Mouse (Mus musculus) mesoderm, embryonic 11.5 days (tissue): ENCODE measurements at regions not wholly inside any gene's neighbourhood (a gene's known extent, or its start where the extent isn't known, plus 50 kb on each side); places are given as distances from the start of the nearest gene placed in this dataset.
"Not testable (repeated sequence)": the region's sequence is repeated elsewhere in the genome, so short reads cannot be mapped to it uniquely, and the experiment has no call there.

Experiments used
- DNase-seq: peaks from one replicate; pipeline ENCODE4 v3.0.0-alpha.2; 2012; ENCODE audit warnings: low read depth, low spot score

- DNase-seq: not testable (repeated sequence)
Observed at GRCm38 (mm10) chr17:10150403-10150689, 169.3 kb downstream of the Qk start.

GRCm38 (mm10) chr17:10149682-10150402 is 169.8 kb downstream of the Qk start:
- DNase-seq: no peak

- DNase-seq: no peak
Observed at GRCm38 (mm10) chr17:10147106-10147505, 172.5 kb downstream of the Qk start.

GRCm38 (mm10) chr17:10146576-10146975 is 173.1 kb downstream of the Qk start:
- DNase-seq: no peak

GRCm38 (mm10) chr17:10138847-10139246 is 180.8 kb downstream of the Qk start:
- no peak for DNase-seq

GRCm38 (mm10) chr17:10138374-10138773 is 181.3 kb downstream of the Qk start:
- DNase-seq: no peak

GRCm38 (mm10) chr17:10135111-10135510 is 184.5 kb downstream of the Qk start:
- peak; percentile 49 for DNase-seq

GRCm38 (mm10) chr17:10128591-10128990 is 191.1 kb downstream of the Qk start:
- DNase-seq: no peak

DNA sequence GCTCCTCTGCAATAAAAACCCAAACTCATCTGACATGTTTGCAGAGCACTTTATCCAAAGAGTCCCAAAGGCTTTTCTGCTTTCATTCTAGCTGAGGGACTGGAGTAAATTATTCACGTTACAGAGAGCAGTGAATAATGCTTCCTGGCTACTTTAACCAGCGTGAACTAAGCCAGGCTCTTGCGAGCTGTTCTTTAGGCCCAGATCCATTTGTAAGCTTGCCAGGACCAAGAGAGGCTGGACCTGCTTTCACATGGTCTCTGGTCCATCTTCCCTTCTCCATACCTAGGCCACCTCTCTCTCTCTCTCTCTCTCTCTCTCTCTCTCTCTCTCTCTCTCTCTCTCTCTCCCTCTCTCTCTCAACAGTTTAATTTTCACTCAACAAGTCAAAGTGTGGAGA is 197.2 kb downstream of the Qk start:
- no peak for DNase-seq

DNA sequence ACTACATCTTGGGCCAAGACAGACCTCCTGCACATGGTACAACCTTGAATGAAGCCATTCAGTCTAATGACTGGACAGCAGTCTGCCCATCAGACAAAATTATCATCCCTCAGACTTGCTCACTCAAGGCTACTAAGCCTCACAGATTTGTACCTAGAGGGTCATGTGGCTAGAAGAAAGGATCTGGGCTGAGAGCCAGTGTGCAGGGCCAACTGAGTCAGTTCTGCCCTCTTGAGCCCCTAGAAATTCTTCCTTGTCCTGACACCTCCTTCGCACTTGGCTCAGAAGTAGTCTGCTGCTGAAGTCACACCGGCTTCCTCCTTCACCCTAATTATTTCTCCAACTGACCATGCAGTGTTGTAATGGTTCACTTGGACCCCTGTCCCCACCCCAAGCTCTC is 207.5 kb downstream of the Qk start:
- DNase-seq: no peak

DNA sequence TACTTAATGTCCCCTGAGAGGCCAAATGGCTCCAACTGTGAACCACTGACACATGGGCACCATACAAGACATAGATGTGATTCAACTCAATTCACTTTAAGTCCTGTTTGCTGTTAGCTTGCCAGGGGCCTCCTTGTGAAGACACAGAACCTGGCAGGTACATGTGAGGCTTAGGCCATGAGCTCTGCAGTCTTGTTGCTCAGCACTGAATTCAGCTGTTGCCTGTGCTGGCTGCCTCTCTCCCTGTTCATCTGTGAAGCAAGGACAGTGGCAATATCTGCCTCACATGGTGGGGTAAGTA is 209.3 kb downstream of the Qk start:
- no peak for DNase-seq

DNA sequence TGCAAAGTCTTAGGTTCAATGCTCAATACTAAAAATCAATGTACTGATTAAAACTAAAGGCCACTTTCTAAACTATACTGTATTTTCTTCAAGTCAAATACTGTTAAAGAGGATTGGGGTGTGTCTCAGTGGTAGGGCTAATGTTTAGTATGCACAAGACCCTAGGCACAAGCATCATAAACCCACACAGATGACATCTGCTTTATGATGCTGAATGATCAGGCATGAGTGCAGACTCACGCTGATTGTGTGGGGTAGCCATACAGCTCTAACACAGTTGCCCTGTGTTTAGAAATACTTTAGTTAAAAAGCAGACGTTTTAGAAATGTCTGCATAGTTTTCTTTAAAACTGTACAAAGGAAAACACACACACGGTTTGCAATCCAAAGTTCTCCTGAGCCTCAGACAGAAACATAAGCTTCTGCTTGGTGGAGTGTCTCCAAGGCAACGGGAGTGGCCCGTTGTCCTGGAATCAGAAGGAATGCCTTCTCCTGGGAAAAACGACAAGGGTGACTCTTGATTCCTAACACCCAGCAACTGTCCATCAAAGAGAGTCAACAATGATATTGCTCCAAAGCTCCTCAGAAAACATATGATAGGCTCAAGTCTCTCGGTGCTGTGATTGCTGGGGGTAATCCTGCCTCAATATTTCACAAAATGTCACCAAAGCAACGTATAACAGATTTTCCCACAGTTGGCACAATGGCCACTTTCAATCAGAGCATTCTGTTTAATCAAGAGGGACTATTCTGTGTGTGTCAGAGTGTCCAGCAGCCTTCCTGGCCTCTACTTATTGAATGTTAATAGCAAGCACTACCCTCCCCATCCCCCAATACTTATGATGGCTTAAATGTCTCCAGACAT is 209.9 kb downstream of the Qk start:
- DNase-seq: peak; percentile 57

DNA sequence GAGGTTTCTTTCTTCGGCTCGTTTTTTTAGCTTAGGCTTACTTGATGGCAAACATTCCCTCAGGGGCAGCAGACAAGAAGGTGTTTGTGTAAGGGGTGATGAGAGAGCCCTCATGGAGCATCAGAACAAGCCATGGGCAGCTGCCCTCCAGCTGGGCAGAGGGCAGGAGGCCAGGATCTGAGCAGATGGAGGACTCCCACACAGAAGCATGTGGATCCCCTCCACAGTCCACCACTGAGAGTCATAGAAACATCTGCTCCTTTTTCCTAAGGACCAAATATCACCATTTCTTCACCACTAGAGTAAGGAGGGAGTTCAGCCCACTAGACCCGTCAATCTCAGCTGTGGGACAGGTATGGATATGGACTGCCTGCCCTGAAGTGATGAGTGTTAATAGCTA is 214.4 kb downstream of the Qk start:
- no peak for DNase-seq

DNA sequence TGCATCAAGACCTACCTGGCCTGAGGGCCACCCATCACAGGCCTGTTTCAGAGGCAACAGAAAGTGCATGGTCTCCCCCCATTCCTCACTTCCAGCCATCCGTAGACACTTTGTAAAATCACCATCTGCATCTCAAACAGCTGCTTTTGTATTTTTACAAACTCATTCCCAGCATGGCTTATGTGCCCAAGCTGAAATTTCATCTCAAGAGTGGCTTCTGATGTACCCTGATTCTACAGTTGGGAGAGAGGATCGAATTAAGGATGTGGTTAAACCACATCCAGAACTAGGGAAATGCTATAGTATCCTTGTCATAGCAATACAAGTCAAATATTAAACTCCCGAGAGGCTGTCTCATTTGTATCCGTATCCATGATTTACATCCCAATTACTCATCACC is 221.5 kb downstream of the Qk start:
- no peak for DNase-seq

DNA sequence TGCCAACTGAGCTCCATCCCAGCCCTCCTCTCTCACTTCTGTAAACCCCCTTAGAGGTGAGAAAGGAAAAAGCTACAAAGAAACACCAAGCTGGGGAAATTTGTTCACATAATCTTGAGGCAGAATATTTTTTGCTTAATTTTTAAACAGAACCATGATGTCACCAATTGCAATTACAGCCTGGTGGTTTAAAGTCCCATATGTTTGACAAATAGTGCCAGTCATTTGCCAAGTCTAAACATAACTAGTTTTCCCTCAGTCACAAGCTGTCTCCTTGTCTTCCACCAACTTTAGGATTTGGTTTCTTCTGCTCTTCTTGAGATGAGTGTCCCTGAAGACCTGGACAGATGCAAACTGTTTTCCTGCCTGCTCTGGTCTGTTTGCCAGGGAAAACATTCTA is 222.0 kb downstream of the Qk start:
- DNase-seq: no peak

DNA sequence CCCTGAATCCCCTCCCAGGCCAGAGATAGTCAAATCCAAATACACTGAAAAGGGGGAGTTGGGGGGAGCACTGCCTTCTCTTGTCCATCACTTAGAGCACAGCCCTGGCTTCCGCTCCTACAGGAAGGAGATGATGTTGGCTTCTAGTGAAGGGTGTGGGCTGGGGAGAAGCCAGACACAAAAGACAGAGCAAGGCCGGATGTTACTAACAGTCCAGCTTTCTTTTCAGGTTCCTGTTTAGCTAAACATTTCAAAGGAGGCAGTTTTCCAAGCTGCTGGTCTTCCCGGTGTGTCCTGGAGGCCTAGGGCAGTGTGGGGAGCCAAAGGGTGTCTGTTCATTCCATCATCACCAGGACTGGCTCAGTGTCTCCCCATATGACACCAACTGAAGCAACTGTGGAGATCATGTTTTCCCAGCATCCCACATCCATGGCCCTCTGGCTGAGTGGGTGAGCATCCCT is 223.8 kb downstream of the Qk start:
- DNase-seq: no peak

DNA sequence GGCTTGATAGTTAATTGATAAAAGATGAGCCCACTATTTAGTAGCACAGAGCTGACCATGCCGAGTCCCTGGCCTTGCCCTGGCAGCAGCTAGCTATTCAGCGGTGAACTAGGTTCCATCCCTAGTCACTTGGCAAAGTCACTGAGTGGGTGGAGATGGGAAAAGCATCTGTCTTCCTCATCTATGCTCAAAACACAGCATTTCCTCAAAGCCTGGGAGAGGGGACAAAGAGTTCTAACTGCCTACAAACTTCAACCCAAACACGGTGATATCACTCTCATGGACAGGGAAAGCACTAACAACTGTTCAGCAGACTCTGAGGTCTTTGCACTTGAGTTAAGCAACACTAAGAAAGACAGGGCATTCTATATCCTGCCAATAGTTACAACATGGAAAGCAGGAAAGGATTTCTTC is 225.5 kb downstream of the Qk start:
- no peak for DNase-seq

GRCm38 (mm10) chr17:10093437-10094107 is 226.1 kb downstream of the Qk start:
- no peak for DNase-seq

DNA sequence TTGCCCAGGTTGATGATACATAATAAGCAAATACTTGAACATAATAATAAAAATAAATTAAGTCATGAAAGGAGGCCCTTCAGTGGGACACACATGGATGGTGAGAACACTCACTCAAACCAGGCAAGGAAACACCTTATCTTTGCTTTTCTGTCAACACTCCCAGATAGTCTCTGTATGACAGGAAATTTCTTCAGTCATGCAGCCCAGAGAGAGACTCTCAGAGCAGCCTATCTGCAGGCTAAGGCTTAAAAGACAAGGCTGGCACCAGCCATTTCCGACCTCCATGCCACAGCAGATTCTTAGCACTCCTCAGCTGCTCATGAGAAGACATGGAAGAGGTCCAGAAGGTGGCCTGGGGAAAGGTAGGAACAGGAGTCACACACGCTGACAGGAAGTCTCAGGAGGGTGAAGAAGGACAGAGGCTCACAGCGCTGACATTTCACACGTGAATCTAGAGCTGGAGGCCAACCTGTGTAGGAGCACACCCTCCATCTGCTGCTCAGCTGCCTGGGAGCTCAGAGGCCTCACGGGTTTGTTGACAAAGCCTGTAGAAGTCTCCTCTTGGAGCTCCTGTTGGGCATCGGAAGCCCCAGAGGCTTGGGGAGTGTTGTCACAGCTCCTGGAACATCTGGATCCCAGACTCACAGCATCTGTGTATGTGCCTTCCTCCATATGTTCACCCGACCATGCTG is 232.3 kb downstream of the Qk start:
- DNase-seq: no peak

GRCm38 (mm10) chr17:10086558-10086957 is 233.1 kb downstream of the Qk start:
- DNase-seq: no peak

DNA sequence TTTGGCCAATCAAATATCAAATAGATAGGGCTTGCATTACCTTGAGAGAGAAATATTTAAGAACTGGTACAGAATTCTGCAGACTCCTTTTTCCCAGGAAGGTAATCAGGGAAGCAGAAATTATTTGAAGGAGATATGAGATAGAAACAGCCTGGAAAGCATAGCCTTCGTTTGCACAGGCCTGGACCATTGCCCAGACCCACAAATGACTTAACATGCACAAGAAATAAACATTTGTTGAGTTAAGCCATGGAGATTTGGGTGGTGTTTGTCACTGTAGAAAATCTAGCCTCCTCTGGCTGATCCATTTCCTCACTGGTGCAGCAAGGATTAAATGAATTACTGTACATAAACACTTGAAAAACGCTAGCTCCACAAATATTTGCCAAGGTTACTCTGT is 233.5 kb downstream of the Qk start:
- DNase-seq: no peak

DNA sequence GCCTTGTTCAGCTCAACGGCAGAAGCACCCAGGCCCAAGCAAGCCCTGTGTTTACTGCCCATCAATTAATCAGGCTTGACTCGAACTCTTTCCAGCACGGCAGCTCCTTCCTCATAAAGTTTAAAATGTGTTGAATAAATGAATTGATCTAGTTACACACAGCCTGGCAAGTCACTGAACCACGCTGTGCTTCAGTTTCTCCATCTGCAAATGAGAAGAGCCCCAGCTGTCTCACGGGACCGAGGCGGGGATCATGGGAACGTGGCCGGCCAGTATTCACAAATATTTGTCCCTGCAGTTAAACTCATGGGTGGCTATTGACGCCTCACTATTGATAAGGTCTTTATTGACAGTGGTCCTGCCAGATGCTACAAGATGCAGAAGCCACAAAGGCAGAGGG is 237.9 kb downstream of the Qk start:
- DNase-seq: no peak
